Mouse (Mus musculus): ENCODE results near the gene Fbxl21. TPM values are rescaled to one million over a fixed set of nuclear protein-coding genes. Genes with fewer than 3 reads are reported as not detected.

Gene Fbxl21
- 9.5 and 11.3 TPM in 2 replicates for polyA plus RNA-seq (2012; rRNA removed)

DNA sequence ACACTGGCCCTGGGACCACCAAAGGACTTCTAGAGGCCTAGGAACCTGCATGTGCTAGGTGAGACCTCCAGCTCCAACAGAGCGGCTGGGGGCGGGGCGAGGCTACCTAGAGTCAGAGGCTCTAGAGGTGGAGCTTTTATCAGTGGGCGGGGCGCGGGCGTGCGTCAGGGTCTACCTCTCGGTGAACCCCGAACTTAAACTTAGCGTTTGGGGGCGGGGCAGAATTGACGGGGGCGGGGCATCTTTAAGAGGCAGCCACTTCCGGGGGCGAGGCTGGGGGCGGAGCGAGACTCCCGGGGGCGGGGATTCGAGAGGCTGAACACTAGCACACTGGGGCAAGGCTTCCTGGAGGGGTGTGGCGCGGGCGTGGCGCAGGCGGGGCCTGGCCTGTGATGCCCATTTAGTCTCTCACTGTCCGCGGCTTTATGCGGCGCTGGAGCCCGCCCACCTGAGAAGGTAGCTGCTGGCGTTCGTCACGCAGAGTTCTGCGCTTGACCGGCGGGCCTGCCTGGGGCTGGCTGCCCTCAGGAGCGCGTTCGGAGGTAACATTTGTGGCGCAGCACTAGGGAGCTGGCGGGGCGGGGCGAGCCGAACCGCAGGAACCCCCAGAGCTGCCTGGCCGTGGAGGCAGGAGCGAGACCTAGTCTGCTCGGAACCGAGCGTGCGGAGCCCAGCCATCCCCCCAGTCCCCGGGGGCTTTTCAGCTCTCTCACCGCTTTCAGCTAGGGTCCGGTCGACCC lies at the start of gene Fbxl21:
Gene Fbxl21 (plus strand): TSS at position 392 of the 740 bp plus-strand sequence.
- 1% methylated on average over 56 of the region's 56 CpGs for WGBS
- DNase-seq: peak; percentile 90 to 92
- Histone ChIP-seq H3K4me1 (ENCODE audit: control insufficient read depth, insufficient read depth, low read length) (no peaks in the 10 kb centered on the region), H3K27ac (ENCODE audit: insufficient read depth, low read length) (0 out of 2 replicates have a peak within 1 kb of the TSS, but pooled peaks have one; percentile 10), H3K4me3 (replicated peaks; ENCODE audit: insufficient read depth, low read depth, low read length) (peak within 1 kb of the TSS; percentile 68), H3K27me3 (ENCODE audit: control insufficient read depth, insufficient read depth, low read length) (no peaks in the 10 kb centered on the region)
- TF ChIP-seq CTCF (IDR thresholded peaks at IDR 0.05; ENCODE audit: borderline replicate concordance, insufficient read depth, low read depth, low read length): no peak
- 0 out of 2 replicates have a peak, but pooled peaks have one; percentile 15 for TF ChIP-seq POLR2A (IDR thresholded peaks at IDR 0.05; ENCODE audit: borderline replicate concordance, insufficient read depth, low read length)

DNA sequence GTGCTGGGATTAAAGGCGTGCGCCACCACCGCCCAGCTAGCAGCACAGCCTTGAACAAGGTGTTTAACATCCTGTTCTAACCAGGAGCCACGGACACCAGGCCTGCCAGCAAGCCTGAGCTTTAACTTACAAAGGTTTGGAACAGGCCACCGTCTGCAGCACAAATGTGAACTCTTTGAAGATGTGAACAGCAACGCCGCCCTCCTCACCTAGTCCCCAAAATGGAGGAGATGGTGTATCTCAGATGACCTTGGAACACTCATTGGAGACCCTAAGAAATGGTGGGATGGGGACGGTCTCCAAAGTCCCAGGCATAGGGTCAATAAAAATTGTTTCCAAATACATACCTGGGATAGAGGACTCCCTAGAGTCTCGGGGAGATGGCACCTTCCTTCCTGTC lies 49.6 kb upstream of the Fbxl21 start:
- no peak overlapping the region for H3K4me3 ChIP-seq (replicated peaks; ENCODE audit: insufficient read depth, low read depth, low read length)
- no peak for DNase-seq
- no peak overlapping the region for H3K27ac ChIP-seq (ENCODE audit: insufficient read depth, low read length)
- H3K27me3 ChIP-seq (ENCODE audit: control insufficient read depth, insufficient read depth, low read length): no peaks in the 10 kb centered on the region
- H3K4me1 ChIP-seq (ENCODE audit: control insufficient read depth, insufficient read depth, low read length): no peaks in the 10 kb centered on the region
- WGBS: 94% methylated on average over 9 of the region's 9 CpGs
- TF ChIP-seq POLR2A (IDR thresholded peaks at IDR 0.05; ENCODE audit: borderline replicate concordance, insufficient read depth, low read length) (no peak), CTCF (IDR thresholded peaks at IDR 0.05; ENCODE audit: borderline replicate concordance, insufficient read depth, low read depth, low read length) (no peak)

DNA sequence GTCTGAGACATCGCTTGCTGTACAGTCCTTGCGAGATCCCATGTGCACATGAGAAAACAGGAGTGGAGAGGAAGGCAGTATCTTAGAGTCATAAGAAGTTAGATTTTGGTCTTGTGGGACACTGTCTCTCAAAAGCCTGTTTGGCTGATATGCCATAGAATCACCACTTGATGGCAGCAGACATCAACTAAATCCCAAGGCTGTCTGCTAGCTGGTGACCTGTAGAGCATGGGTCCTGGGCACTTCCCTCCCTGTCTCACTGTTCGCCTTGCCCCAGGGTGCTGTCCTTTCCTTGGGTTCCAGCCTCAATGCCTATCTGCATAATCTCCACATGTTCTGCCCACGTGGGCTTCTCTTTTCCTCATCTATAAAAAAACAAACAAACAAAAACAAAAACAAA lies 46.9 kb upstream of the Fbxl21 start:
- Histone ChIP-seq H3K4me3 (replicated peaks; ENCODE audit: insufficient read depth, low read depth, low read length) (no peak overlapping the region), H3K27me3 (ENCODE audit: control insufficient read depth, insufficient read depth, low read length) (no peaks in the 10 kb centered on the region), H3K27ac (ENCODE audit: insufficient read depth, low read length) (no peak overlapping the region), H3K4me1 (ENCODE audit: control insufficient read depth, insufficient read depth, low read length) (peaks cover 4% of the 10 kb centered on the region; the same call in 1 of the 2 replicates)
- peak; percentile 93 for TF ChIP-seq CTCF (IDR thresholded peaks at IDR 0.05; ENCODE audit: borderline replicate concordance, insufficient read depth, low read depth, low read length)
- no peak for TF ChIP-seq POLR2A (IDR thresholded peaks at IDR 0.05; ENCODE audit: borderline replicate concordance, insufficient read depth, low read length)
- 26% methylated on average over 4 of the region's 4 CpGs for WGBS
- DNase-seq: peak; percentile 44 to 56

DNA sequence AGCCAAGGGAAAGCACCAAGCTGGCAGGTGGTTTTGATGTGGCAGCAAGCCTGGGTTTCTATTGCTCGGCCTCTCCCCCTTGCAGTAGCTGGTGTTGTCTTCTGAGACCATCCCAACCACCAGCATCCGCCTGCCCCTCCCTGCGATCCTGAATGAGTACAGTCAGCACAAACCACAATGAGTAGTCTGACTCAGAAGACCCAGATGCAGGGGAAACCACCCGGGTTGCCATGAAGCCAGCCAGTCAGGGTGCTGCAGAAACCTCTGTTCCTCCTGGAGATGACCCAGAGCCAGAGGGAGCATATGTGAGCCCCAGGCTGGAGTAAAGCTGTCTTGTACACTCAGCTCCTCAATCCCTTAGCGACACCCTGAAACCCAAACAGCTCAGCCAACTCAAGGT lies 45.5 kb upstream of the Fbxl21 start:
- WGBS: 52% methylated on average over 5 of the region's 5 CpGs
- Histone ChIP-seq H3K27me3 (ENCODE audit: control insufficient read depth, insufficient read depth, low read length) (no peaks in the 10 kb centered on the region), H3K27ac (ENCODE audit: insufficient read depth, low read length) (no peak overlapping the region), H3K4me1 (ENCODE audit: control insufficient read depth, insufficient read depth, low read length) (peaks cover 4% of the 10 kb centered on the region; the same call in 1 of the 2 replicates), H3K4me3 (replicated peaks; ENCODE audit: insufficient read depth, low read depth, low read length) (no peak overlapping the region)
- TF ChIP-seq POLR2A (IDR thresholded peaks at IDR 0.05; ENCODE audit: borderline replicate concordance, insufficient read depth, low read length): no peak
- no peak for TF ChIP-seq CTCF (IDR thresholded peaks at IDR 0.05; ENCODE audit: borderline replicate concordance, insufficient read depth, low read depth, low read length)
- DNase-seq: no peak

DNA sequence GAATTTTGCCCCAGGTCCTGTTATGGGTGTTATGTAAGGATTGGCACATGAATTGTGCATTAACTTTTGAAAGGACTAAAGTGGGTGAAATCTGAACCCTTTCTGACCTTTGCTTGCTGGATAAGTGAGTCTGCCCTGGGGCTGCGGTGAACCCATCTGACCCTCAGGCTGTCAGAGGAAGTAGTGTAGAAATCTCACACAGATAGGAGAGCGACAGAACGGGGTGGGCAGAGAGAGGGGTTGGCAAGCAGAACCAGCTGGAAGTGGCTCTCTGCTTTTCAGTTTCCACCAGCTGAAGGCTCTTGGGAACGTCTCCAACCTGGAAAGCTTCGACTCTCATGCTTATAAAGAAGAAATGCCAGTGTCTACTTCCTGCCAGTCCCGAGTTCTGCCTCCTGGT lies 45.0 kb upstream of the Fbxl21 start:
- no peak for DNase-seq
- H3K4me1 ChIP-seq (ENCODE audit: control insufficient read depth, insufficient read depth, low read length): peaks cover 4% of the 10 kb centered on the region; the same call in 1 of the 2 replicates
- H3K27ac ChIP-seq (ENCODE audit: insufficient read depth, low read length): no peak overlapping the region
- H3K4me3 ChIP-seq (replicated peaks; ENCODE audit: insufficient read depth, low read depth, low read length): no peak overlapping the region
- TF ChIP-seq POLR2A (IDR thresholded peaks at IDR 0.05; ENCODE audit: borderline replicate concordance, insufficient read depth, low read length) (no peak), CTCF (IDR thresholded peaks at IDR 0.05; ENCODE audit: borderline replicate concordance, insufficient read depth, low read depth, low read length) (no peak)
- WGBS: 29% methylated on average over 6 of the region's 6 CpGs
- no peaks in the 10 kb centered on the region for H3K27me3 ChIP-seq (ENCODE audit: control insufficient read depth, insufficient read depth, low read length)

DNA sequence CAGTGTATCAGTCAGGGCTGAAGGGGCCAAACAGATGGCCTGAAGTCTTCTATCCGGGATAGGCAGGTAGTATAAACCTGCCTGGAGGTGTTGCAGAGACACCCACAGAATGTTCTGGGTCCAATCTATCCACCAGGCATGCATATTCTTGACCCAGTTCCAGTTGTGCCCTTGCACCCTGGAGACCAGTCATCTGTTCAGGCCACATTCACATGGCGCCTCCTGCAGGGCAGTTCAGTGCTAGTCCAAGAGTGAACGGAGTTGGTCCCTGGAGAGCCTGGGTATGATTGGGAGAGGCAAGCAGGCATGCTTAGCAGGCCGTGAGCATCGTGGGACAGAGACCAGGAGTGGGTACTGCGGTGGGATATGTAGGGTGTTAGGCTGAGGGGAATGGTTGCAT lies 44.2 kb upstream of the Fbxl21 start:
- no peak for DNase-seq
- Histone ChIP-seq H3K4me3 (replicated peaks; ENCODE audit: insufficient read depth, low read depth, low read length) (no peak overlapping the region), H3K27ac (ENCODE audit: insufficient read depth, low read length) (no peak overlapping the region), H3K27me3 (ENCODE audit: control insufficient read depth, insufficient read depth, low read length) (no peaks in the 10 kb centered on the region), H3K4me1 (ENCODE audit: control insufficient read depth, insufficient read depth, low read length) (peaks cover 4% of the 10 kb centered on the region; the same call in 1 of the 2 replicates)
- WGBS: 50% methylated on average over 6 of the region's 6 CpGs
- TF ChIP-seq CTCF (IDR thresholded peaks at IDR 0.05; ENCODE audit: borderline replicate concordance, insufficient read depth, low read depth, low read length) (no peak), POLR2A (IDR thresholded peaks at IDR 0.05; ENCODE audit: borderline replicate concordance, insufficient read depth, low read length) (no peak)

DNA sequence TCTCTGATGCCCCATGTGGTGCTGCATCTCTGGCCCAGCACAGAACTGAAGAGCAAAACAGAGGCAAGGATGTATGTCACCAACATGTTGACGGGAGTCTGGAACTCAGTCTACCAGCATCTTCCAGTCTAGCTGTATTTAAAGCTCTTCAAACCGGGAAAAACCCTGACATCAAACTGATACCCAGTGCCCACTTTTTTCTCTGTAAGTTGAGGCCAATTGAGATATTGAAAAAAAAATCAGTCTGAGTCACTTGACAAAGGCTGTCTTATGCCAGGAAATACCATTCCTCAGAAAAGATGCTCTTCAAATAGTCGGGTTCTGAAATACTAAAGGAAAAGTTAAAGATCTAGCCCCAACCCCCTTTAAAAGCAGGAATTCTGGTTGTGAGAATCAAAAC lies 40.1 kb upstream of the Fbxl21 start, which contains the start of gene Il9:
Gene Il9 (minus strand): TSS at position 101 of the 400 bp plus-strand sequence.
- whole genome bisulfite sequencing: 86% methylated on average over 3 of the region's 3 CpGs
- Histone ChIP-seq H3K4me3 (replicated peaks; ENCODE audit: insufficient read depth, low read depth, low read length) (no peak within 1 kb of the TSS), H3K27ac (ENCODE audit: insufficient read depth, low read length) (no peak within 1 kb of the TSS), H3K4me1 (ENCODE audit: control insufficient read depth, insufficient read depth, low read length) (peaks cover 4% of the 10 kb centered on the region; the same call in 1 of the 2 replicates), H3K27me3 (ENCODE audit: control insufficient read depth, insufficient read depth, low read length) (no peaks in the 10 kb centered on the region)
- TF ChIP-seq CTCF (IDR thresholded peaks at IDR 0.05; ENCODE audit: borderline replicate concordance, insufficient read depth, low read depth, low read length) (no peak), POLR2A (IDR thresholded peaks at IDR 0.05; ENCODE audit: borderline replicate concordance, insufficient read depth, low read length) (no peak)
- no peak for DNase-seq

DNA sequence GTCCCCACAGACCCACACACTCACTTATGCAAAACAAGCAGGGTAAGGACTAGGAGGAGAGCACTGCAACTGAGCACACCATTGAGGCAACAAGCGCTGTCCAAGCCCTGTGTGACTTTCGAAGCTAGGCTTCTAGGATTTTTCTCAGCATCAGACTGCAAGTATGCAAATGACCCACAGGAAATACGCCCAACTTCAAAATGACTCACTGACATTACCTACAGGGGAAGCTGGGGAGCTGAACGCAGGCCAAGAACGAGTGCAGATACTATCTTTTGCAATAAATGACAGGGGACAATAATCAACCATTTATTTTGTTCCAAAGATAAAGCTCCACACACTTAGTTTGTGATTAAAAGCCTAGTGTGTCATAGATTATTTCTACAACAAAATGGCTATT lies 34.3 kb upstream of the Fbxl21 start:
- no peak for DNase-seq
- no peaks in the 10 kb centered on the region for H3K27me3 ChIP-seq (ENCODE audit: control insufficient read depth, insufficient read depth, low read length)
- 69% methylated on average over 5 of the region's 5 CpGs for WGBS
- H3K4me1 ChIP-seq (ENCODE audit: control insufficient read depth, insufficient read depth, low read length): no peaks in the 10 kb centered on the region
- no peak overlapping the region for H3K4me3 ChIP-seq (replicated peaks; ENCODE audit: insufficient read depth, low read depth, low read length)
- H3K27ac ChIP-seq (ENCODE audit: insufficient read depth, low read length): no peak overlapping the region
- no peak for TF ChIP-seq POLR2A (IDR thresholded peaks at IDR 0.05; ENCODE audit: borderline replicate concordance, insufficient read depth, low read length)
- no peak for TF ChIP-seq CTCF (IDR thresholded peaks at IDR 0.05; ENCODE audit: borderline replicate concordance, insufficient read depth, low read depth, low read length)

All from cerebellum, adult 2 months (tissue).